Mouse (Mus musculus) thymus, adult 2 months (tissue): ENCODE results near the gene Marc2.

Source experiments
- CTCF ChIP-seq: fragments of 200-500 bp; IDR thresholded peaks from 2 replicates; pipeline ENCODE4 v1.5.1; 2012; ENCODE audit warnings: mild to moderate bottlenecking, control low read depth, low read length, moderate library complexity, borderline replicate concordance; ENCODE audit not compliant: control insufficient read depth, poor library complexity, insufficient read depth; ENCODE audit errors: extremely low read depth
- POLR2A ChIP-seq: fragments of 200-500 bp; IDR thresholded peaks from 2 replicates; pipeline ENCODE4 v1.6.1; 2012; ENCODE audit warnings: mild to moderate bottlenecking, low read length, control low read depth, moderate library complexity; ENCODE audit not compliant: control insufficient read depth, poor library complexity, insufficient read depth; ENCODE audit errors: extremely low read depth

- TF ChIP-seq POLR2A (no peak), CTCF (no peak)
These were observed 36.7 kb downstream of the Marc2 start for GRCm38 (mm10) chr1:184809578-184810001.
